Comparison of ENCODE assay signal across 10 mouse cellular contexts in genomic region chr19:46538213-46538612, GRCm38 (mm10). TPM values are rescaled to one million over a fixed set of nuclear protein-coding genes. Genes with fewer than 3 reads are reported as not detected.
DNase-seq lines count a peak whose midpoint lies in the region; ATAC-seq and TF ChIP-seq lines count a peak whose summit lies in the region.
"Had no signal": no experiment of that assay in that cellular context is flagged by ENCODE, and none has a peak within 500 bp of the region (broad histone marks: within the 10 kb centered on the region; RNA-seq: fewer than 3 reads in every experiment).

No protein-coding gene starts in this region.

- H3K36me3 ChIP-seq in ES-Bruce4 (ENCODE audit: control insufficient read depth, insufficient read depth, low read length, poor library complexity, severe bottlenecking): peaks cover 2% of the 10 kb centered on the region; the same call in 1 of the 2 replicates
- no peaks in the 10 kb centered on the region; the same call in 1 of the 2 replicates for H3K36me3 ChIP-seq in liver, postnatal 0 days (replicated peaks; ENCODE audit: insufficient read depth, low read length)

- peak; percentile 67 for ATAC-seq in liver, postnatal 0 days

- peak; percentile 53 for TF ChIP-seq CTCF in layer of hippocampus, adult 2 months (conservative IDR thresholded peaks at IDR 0.05)
- TF ChIP-seq CTCF in ES-Bruce4 (IDR thresholded peaks at IDR 0.05; ENCODE audit: low read depth, low read length): peak; percentile 61
- peak; percentile 70 for TF ChIP-seq CTCF in liver, postnatal 0 days (IDR thresholded peaks at IDR 0.05; ENCODE audit: low read depth)

- no peak overlapping the region for H3K9ac ChIP-seq in ES-Bruce4 (ENCODE audit: low read depth, poor library complexity, severe bottlenecking)
- H3K9ac ChIP-seq in liver, postnatal 0 days (replicated peaks): no peak overlapping the region
- H3K9ac ChIP-seq: lung, embryonic 15.5 days had no signal

- no peaks in the 10 kb centered on the region for H3K4me1 ChIP-seq in ES-Bruce4 (ENCODE audit: control insufficient read depth, insufficient read depth, low read length)
- H3K4me1 ChIP-seq in liver, postnatal 0 days (ENCODE audit: insufficient read depth): peaks cover 5% of the 10 kb centered on the region; the same call in 1 of the 2 replicates

- no peak overlapping the region for H3K4me3 ChIP-seq in layer of hippocampus, adult 2 months
- no peak overlapping the region for H3K4me3 ChIP-seq in ES-Bruce4 (ENCODE audit: low read depth, low read length)
- H3K4me3 ChIP-seq in liver, postnatal 0 days (ENCODE audit: low read depth, low read length): no peak overlapping the region
- H3K4me3 ChIP-seq: lung, embryonic 15.5 days; myocyte had no signal

- DNase-seq in layer of hippocampus, adult 2 months (ENCODE audit: low spot score in 2 of 2): no peak
- no peak for DNase-seq in layer of hippocampus, adult 11-12 months (ENCODE audit: low spot score)
- DNase-seq in 416B (ENCODE audit: low read depth): peak; percentile 65
- no peak for DNase-seq in liver, postnatal 0 days
- no peak for DNase-seq in spleen, postnatal 10 days (ENCODE audit: low spot score in 2 of 2)
- no peak for DNase-seq in cerebellum, adult 18-20 months
- DNase-seq: gastrocnemius, postnatal 25 days had no signal

- H3K9me3 ChIP-seq in ES-Bruce4 (replicated peaks; ENCODE audit: control insufficient read depth, insufficient read depth, low read length, poor library complexity, severe bottlenecking): no peaks in the 10 kb centered on the region
- H3K9me3 ChIP-seq in liver, postnatal 0 days (ENCODE audit: low read length): no peaks in the 10 kb centered on the region
- H3K9me3 ChIP-seq: lung, embryonic 15.5 days had no signal

- no peaks in the 10 kb centered on the region for H3K27me3 ChIP-seq in ES-Bruce4 (ENCODE audit: control insufficient read depth, insufficient read depth, low read length, poor library complexity, severe bottlenecking)
- H3K27me3 ChIP-seq in liver, postnatal 0 days (ENCODE audit: insufficient read depth, low read length): no peaks in the 10 kb centered on the region
- H3K27me3 ChIP-seq: lung, embryonic 15.5 days had no signal

- no peak for TF ChIP-seq POLR2A in ES-Bruce4 (IDR thresholded peaks at IDR 0.05; ENCODE audit: insufficient read depth, low read length)

- TF ChIP-seq EP300 in ES-Bruce4 (IDR thresholded peaks at IDR 0.05; ENCODE audit: insufficient read depth, low read depth, low read length): no peak
- no peak for TF ChIP-seq EP300 in liver, postnatal 0 days (IDR thresholded peaks at IDR 0.05; ENCODE audit: low read depth)

- 81% methylated on average over 6 of the region's 6 CpGs for WGBS in liver, postnatal 0 days (ENCODE audit: insufficient replicate concordance)

- no peak overlapping the region for H3K27ac ChIP-seq in layer of hippocampus, adult 2 months
- H3K27ac ChIP-seq in ES-Bruce4 (ENCODE audit: insufficient read depth, low read length): no peak overlapping the region
- H3K27ac ChIP-seq in liver, postnatal 0 days (ENCODE audit: low read depth): no peak overlapping the region
- H3K27ac ChIP-seq: lung, embryonic 15.5 days had no signal

- no peak overlapping the region for H3K4me2 ChIP-seq in liver, postnatal 0 days (ENCODE audit: low read depth, low read length)
- H3K4me2 ChIP-seq: lung, embryonic 15.5 days had no signal

RNA-seq across cellular contexts. Expression of gene Arl3, which starts 34.8 kb away (rescaled TPM):
- 100 to 1,000 TPM; 122 to 129 TPM for total RNA-seq in layer of hippocampus, adult 2 months (2021)
- polyA plus RNA-seq in ES-Bruce4 (2011; ENCODE audit: insufficient read depth, insufficient read length, low read depth, missing spikeins): 91.4 and 95.8 TPM in 2 replicates
- polyA plus RNA-seq in liver, postnatal 0 days (2015; fragmentation: Nextera tagmentation; extraction: Ambion mirVana): 17.0 and 17.1 TPM in 2 replicates

RNA-seq across cellular contexts. Expression of gene Sfxn2, which starts 35.0 kb away (rescaled TPM):
- total RNA-seq in layer of hippocampus, adult 2 months (2021): 1 to 10 TPM; 7.4 to 8.3 TPM
- polyA plus RNA-seq in ES-Bruce4 (2011; ENCODE audit: insufficient read depth, insufficient read length, low read depth, missing spikeins): 6.0 and 7.3 TPM in 2 replicates
- polyA plus RNA-seq in liver, postnatal 0 days (2015; fragmentation: Nextera tagmentation; extraction: Ambion mirVana): 63.0 and 63.4 TPM in 2 replicates

RNA-seq across cellular contexts. Expression of gene Trim8, which starts 36.7 kb away (rescaled TPM):
- total RNA-seq in layer of hippocampus, adult 2 months (2021): 100 to 1,000 TPM in 1 of 2 experiments, 10 to 100 TPM in 1; 99.9 to 108 TPM
- 14.2 and 16.3 TPM in 2 replicates for polyA plus RNA-seq in ES-Bruce4 (2011; ENCODE audit: insufficient read depth, insufficient read length, low read depth, missing spikeins)
- polyA plus RNA-seq in liver, postnatal 0 days (2015; fragmentation: Nextera tagmentation; extraction: Ambion mirVana): 7.9 and 9.8 TPM in 2 replicates
